Mouse (Mus musculus): ENCODE results near the gene Cracr2b. TPM values are rescaled to one million over a fixed set of nuclear protein-coding genes. Genes with fewer than 3 reads are reported as not detected.

The Cracr2b gene
- polyA plus RNA-seq, 1 experiment: 4.5 TPM

DNA sequence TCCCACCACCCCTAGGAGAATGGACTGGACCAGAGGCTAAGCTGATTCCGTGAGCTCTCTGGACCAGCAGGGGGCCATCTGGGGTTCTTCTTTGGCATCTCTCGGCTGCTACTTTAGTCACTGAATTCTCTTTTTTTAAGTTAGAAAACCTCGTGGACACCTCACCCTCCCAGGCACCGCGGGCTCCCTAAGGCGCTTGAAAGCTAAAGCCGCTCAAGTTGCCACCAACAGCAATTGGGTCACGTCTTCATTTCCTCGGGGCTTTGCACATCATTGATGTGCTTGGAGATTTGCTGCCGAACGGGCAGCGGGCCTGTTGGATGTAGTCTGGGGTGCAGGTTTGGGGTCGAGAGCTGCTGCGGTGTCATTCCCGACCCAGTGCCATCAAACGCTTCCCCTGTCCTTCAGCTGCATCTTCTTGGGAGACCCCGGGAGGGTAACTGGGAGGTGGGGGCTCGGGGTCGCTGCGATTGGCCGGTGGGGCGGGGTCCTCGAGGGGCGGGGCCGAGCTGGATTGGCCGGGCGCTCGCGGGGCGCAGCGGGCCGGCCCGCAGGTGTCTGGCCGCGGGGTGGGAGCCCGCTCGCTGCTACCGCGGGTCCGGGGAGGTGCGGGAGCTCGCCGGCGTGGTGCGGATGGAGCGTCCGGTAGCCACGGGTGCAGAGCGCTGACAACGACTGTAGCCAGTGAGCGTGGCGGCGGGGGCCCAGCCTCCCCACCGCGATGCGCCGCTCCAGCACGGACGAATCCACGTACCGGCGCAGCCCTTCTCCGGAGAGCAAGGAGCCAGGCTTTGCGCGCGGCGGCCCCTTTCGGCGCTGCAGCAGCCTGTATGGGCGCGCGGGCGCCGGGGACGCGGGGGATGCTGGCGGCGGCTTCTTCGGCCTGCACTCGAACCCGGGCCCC, 20.9 kb downstream of the Cracr2b start:
- H3K79me2 ChIP-seq (ENCODE audit: control insufficient read depth, insufficient read depth): peaks cover 87% of the 10 kb centered on the region
- TF ChIP-seq MYOG (IDR thresholded peaks at IDR 0.05; ENCODE audit: control insufficient read depth, extremely low read depth, insufficient read length) (no peak), CEBPB (IDR thresholded peaks at IDR 0.05; ENCODE audit: low read depth) (no peak), FOSL1 (IDR thresholded peaks at IDR 0.05; ENCODE audit: insufficient read depth, low read length, poor library complexity, severe bottlenecking) (no peak), USF1 (IDR thresholded peaks at IDR 0.05; ENCODE audit: low read depth) (no peak), MYOD1 (IDR thresholded peaks at IDR 0.05; ENCODE audit: control insufficient read depth, insufficient read length, low read depth) (no peak), CTCF (IDR thresholded peaks at IDR 0.05; ENCODE audit: control insufficient read depth, insufficient read depth, insufficient read length) (no peak), MAX (IDR thresholded peaks at IDR 0.05) (no peak)
- H3K36me3 ChIP-seq (ENCODE audit: control insufficient read depth, insufficient read depth): peaks cover 17% of the 10 kb centered on the region
- no peaks in the 10 kb centered on the region for H3K27me3 ChIP-seq (ENCODE audit: control insufficient read depth, insufficient read depth, insufficient read length)
- peaks cover 66% of the 10 kb centered on the region for H3K79me3 ChIP-seq (ENCODE audit: low read depth)
- no peak overlapping the region for H3ac ChIP-seq (ENCODE audit: control insufficient read depth, insufficient read length, low read depth)
- no peak overlapping the region for H3K4me3 ChIP-seq (ENCODE audit: insufficient read depth, poor library complexity, severe bottlenecking)

DNA sequence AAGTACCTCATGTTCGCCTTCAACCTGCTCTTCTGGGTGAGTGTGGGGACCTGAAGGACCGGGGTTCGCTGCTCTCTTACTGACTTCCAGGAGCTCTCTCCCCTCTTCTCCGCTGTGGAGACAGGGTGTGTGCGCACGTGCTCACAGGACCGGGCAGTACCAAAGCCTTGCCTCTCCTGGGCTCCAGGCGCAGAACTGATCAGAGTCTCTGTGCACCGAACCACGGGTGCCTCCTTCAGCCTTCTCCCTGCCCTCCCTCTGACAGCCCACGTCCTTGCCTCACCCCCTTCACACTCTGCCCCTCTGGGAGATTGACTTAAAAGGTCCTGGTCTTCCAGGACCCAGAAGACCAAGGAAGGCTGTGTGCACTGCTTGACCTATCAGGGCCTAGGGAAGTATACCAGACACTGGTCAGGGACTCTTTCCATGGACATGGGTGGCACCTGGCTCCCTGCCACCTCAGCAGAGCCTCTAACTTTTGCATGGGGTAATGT, 21.7 kb downstream of the Cracr2b start:
- Histone ChIP-seq H3K79me3 (ENCODE audit: low read depth) (peaks cover 59% of the 10 kb centered on the region), H3K4me3 (ENCODE audit: insufficient read depth, poor library complexity, severe bottlenecking) (no peak overlapping the region), H3ac (ENCODE audit: control insufficient read depth, insufficient read length, low read depth) (no peak overlapping the region), H3K27me3 (ENCODE audit: control insufficient read depth, insufficient read depth, insufficient read length) (no peaks in the 10 kb centered on the region), H3K36me3 (ENCODE audit: control insufficient read depth, insufficient read depth) (peaks cover 21% of the 10 kb centered on the region), H3K79me2 (ENCODE audit: control insufficient read depth, insufficient read depth) (peaks cover 82% of the 10 kb centered on the region)
- TF ChIP-seq MYOG (IDR thresholded peaks at IDR 0.05; ENCODE audit: control insufficient read depth, extremely low read depth, insufficient read length) (no peak), CTCF (IDR thresholded peaks at IDR 0.05; ENCODE audit: control insufficient read depth, insufficient read depth, insufficient read length) (no peak), MYOD1 (IDR thresholded peaks at IDR 0.05; ENCODE audit: control insufficient read depth, insufficient read length, low read depth) (no peak), FOSL1 (IDR thresholded peaks at IDR 0.05; ENCODE audit: insufficient read depth, low read length, poor library complexity, severe bottlenecking) (no peak)

DNA sequence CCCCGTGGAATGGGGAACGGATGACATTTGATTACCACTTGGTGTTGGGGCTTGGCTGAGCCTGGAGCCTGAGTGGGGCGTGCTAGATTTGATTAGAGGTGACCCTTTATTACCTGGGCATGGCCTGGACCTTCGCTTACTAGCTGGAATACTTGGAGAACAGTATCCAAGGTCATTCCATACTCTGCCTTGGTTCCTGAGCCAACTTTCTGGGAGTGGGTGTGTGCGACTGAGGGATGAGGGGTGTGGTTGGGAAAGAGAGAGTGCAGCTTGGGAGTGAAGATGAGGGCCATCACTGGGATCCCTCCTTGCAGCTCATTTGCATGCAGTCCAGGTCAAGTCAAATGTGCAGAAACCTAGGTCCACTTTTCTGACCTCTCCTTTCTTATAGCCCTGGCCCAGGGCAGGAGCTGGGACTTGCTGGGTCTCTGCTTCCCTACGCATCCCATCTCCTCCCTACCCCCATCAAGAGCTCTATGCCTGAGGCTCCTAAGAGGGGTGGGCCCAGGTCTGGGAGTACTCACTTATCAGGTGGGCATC, 22.3 kb downstream of the Cracr2b start:
- peaks cover 57% of the 10 kb centered on the region for H3K79me3 ChIP-seq (ENCODE audit: low read depth)
- no peak overlapping the region for H3ac ChIP-seq (ENCODE audit: control insufficient read depth, insufficient read length, low read depth)
- H3K36me3 ChIP-seq (ENCODE audit: control insufficient read depth, insufficient read depth): peaks cover 27% of the 10 kb centered on the region
- H3K79me2 ChIP-seq (ENCODE audit: control insufficient read depth, insufficient read depth): peaks cover 80% of the 10 kb centered on the region
- no peak overlapping the region for H3K4me3 ChIP-seq (ENCODE audit: insufficient read depth, poor library complexity, severe bottlenecking)
- H3K27me3 ChIP-seq (ENCODE audit: control insufficient read depth, insufficient read depth, insufficient read length): no peaks in the 10 kb centered on the region
- TF ChIP-seq MYOD1 (IDR thresholded peaks at IDR 0.05; ENCODE audit: control insufficient read depth, insufficient read length, low read depth) (no peak), CEBPB (IDR thresholded peaks at IDR 0.05; ENCODE audit: low read depth) (no peak), MAX (IDR thresholded peaks at IDR 0.05) (no peak), CTCF (IDR thresholded peaks at IDR 0.05; ENCODE audit: control insufficient read depth, insufficient read depth, insufficient read length) (no peak), USF1 (IDR thresholded peaks at IDR 0.05; ENCODE audit: low read depth) (no peak)

DNA sequence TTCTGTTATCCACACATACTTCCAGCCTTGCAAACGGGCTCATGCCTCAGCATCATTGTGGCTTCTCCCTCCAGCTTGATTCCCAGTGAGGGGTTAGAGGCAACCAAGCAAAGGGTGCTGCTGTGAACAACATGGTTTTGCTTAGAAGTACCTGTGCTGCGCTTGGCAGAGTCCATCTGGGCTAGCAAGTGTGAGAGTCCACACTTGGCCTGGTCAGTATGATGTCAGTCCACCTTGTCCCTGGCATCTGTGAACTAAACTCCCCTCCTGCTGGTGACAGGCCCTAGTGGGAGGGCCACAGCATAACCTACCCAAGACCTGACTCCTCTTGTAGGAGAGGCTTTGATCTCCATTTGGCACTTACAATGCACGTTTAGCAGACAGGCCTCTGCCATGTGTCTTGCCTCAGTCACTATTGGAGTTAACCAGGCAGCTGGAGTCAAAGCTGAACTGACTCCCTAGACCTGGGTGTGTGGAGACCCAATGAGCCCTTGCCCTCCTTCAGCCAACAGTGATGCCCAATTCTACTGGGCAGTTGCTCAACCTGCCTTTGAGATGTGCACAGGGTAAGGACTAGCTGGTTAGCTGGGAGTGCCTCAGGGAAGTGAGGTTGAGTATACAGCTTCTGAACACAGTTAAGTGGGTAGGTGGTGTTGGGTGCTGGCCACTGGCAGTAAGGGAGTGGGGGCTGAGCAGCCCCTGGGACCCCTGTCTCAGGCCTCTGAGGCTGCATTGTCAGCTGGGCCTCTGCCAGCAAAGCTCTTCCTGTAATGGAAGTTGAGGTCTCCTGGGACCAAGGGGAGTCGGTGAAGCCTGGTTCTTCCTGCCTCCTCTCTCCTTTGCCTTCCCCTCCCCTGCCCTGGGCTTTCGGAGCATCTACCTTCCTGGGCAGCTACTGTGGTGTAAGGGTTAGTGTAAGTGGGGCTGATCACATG, 23.6 kb downstream of the Cracr2b start:
- Histone ChIP-seq H3ac (ENCODE audit: control insufficient read depth, insufficient read length, low read depth) (no peak overlapping the region), H3K4me3 (ENCODE audit: insufficient read depth, poor library complexity, severe bottlenecking) (no peak overlapping the region), H3K79me2 (ENCODE audit: control insufficient read depth, insufficient read depth) (peaks cover 68% of the 10 kb centered on the region), H3K27me3 (ENCODE audit: control insufficient read depth, insufficient read depth, insufficient read length) (no peaks in the 10 kb centered on the region), H3K36me3 (ENCODE audit: control insufficient read depth, insufficient read depth) (peaks cover 35% of the 10 kb centered on the region), H3K79me3 (ENCODE audit: low read depth) (peaks cover 49% of the 10 kb centered on the region)
- TF ChIP-seq CEBPB (IDR thresholded peaks at IDR 0.05; ENCODE audit: low read depth) (no peak), USF1 (IDR thresholded peaks at IDR 0.05; ENCODE audit: low read depth) (no peak), FOSL1 (IDR thresholded peaks at IDR 0.05; ENCODE audit: insufficient read depth, low read length, poor library complexity, severe bottlenecking) (no peak), MYOD1 (IDR thresholded peaks at IDR 0.05; ENCODE audit: control insufficient read depth, insufficient read length, low read depth) (no peak), CTCF (IDR thresholded peaks at IDR 0.05; ENCODE audit: control insufficient read depth, insufficient read depth, insufficient read length) (no peak), MAX (IDR thresholded peaks at IDR 0.05) (no peak), MYOG (IDR thresholded peaks at IDR 0.05; ENCODE audit: control insufficient read depth, extremely low read depth, insufficient read length) (no peak)

DNA sequence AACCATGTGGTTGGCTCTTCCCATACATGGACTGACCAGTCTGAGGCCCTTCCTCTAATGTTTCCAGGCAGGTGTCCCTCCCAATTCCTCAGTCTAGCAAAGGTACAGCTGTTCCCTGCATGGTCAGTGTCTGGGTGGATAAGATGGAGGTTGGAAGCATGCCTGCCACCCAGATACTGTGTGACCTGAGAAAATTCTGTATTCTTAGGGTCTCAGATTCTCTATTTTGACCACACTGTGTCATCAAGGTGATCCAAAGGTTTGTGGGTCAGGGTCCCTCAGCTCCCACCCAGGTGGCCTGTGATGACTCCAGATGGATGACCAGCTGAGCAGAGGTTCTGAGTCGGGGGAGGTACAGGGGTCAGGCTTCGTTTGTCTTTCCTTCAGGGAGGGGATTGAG, 24.3 kb downstream of the Cracr2b start:
- H3K4me3 ChIP-seq (ENCODE audit: insufficient read depth, poor library complexity, severe bottlenecking): no peak overlapping the region
- H3K79me2 ChIP-seq (ENCODE audit: control insufficient read depth, insufficient read depth): peaks cover 60% of the 10 kb centered on the region
- no peak overlapping the region for H3ac ChIP-seq (ENCODE audit: control insufficient read depth, insufficient read length, low read depth)
- no peaks in the 10 kb centered on the region for H3K27me3 ChIP-seq (ENCODE audit: control insufficient read depth, insufficient read depth, insufficient read length)
- TF ChIP-seq CEBPB (IDR thresholded peaks at IDR 0.05; ENCODE audit: low read depth) (no peak), MYOD1 (IDR thresholded peaks at IDR 0.05; ENCODE audit: control insufficient read depth, insufficient read length, low read depth) (no peak), USF1 (IDR thresholded peaks at IDR 0.05; ENCODE audit: low read depth) (no peak), MYOG (IDR thresholded peaks at IDR 0.05; ENCODE audit: control insufficient read depth, extremely low read depth, insufficient read length) (no peak), FOSL1 (IDR thresholded peaks at IDR 0.05; ENCODE audit: insufficient read depth, low read length, poor library complexity, severe bottlenecking) (no peak), MAX (IDR thresholded peaks at IDR 0.05) (no peak), CTCF (IDR thresholded peaks at IDR 0.05; ENCODE audit: control insufficient read depth, insufficient read depth, insufficient read length) (no peak)
- peaks cover 42% of the 10 kb centered on the region for H3K79me3 ChIP-seq (ENCODE audit: low read depth)
- H3K36me3 ChIP-seq (ENCODE audit: control insufficient read depth, insufficient read depth): peaks cover 40% of the 10 kb centered on the region

Measured in C2C12 (cell line).